Mouse (Mus musculus) midbrain, postnatal 0 days (tissue): ENCODE data around the gene Mfsd2b. TPM values are rescaled to one million over a fixed set of nuclear protein-coding genes. Genes with fewer than 3 reads are reported as not detected.

Experiments
- ATAC-seq: fragments of 200-750 bp; cut with Nextera tagmentation; 2 replicates; pipeline ENCODE4 v1.8.0; 2017; ENCODE audit warnings: moderate number of reproducible peaks, mild to moderate bottlenecking, moderate TSS enrichment, moderate library complexity; ENCODE audit not compliant: low FRiP score
- DNase-seq: peaks from one replicate; pipeline ENCODE4 v3.0.0-alpha.2; 2015; ENCODE audit warnings: low spot score
- H3K27ac ChIP-seq: fragments of 300-500 bp; sonication (generic); 2 replicates; pipeline ENCODE4 v1.5.1; 2014; ENCODE audit warnings: low read depth, mild to moderate bottlenecking, low read length, mixed read lengths
- H3K27me3 ChIP-seq: fragments of 300-500 bp; sonication (generic); 2 replicates; pipeline ENCODE4 v1.6.1; 2014; ENCODE audit warnings: low read length, control low read depth, mixed read lengths; ENCODE audit not compliant: insufficient read depth
- H3K36me3 ChIP-seq: fragments of 300-500 bp; sonication (generic); 2 replicates; pipeline ENCODE4 v1.6.1; 2014; ENCODE audit warnings: low read length, control low read depth, mixed read lengths; ENCODE audit not compliant: insufficient read depth
- H3K4me1 ChIP-seq: fragments of 300-500 bp; sonication (generic); 2 replicates; pipeline ENCODE4 v1.6.1; 2014; ENCODE audit warnings: mild to moderate bottlenecking, control low read depth, antibody characterized with exemption, low read length, mixed read lengths; ENCODE audit not compliant: insufficient read depth
- H3K4me2 ChIP-seq: fragments of 300-500 bp; sonication (generic); 2 replicates; pipeline ENCODE4 v1.6.1; 2014; ENCODE audit warnings: low read depth, mild to moderate bottlenecking, low read length, mixed read lengths; ENCODE audit not compliant: poor library complexity, severe bottlenecking
- H3K4me3 ChIP-seq: fragments of 300-500 bp; sonication (generic); 2 replicates; pipeline ENCODE4 v1.5.1; 2014; ENCODE audit warnings: low read depth, mild to moderate bottlenecking, low read length, moderate library complexity
- H3K9ac ChIP-seq: fragments of 300-500 bp; sonication (generic); replicated peaks from 2 replicates; pipeline ENCODE4 v1.6.1; 2014; ENCODE audit warnings: mild to moderate bottlenecking, low read length, moderate library complexity, mixed read lengths; ENCODE audit not compliant: poor library complexity, severe bottlenecking
- H3K9me3 ChIP-seq: fragments of 300-500 bp; sonication (generic); 2 replicates; pipeline ENCODE4 v1.6.1; 2016; ENCODE audit warnings: low read length, control low read depth
- CTCF ChIP-seq: IDR thresholded peaks from 2 replicates; pipeline ENCODE4 v1.5.1; 2016; ENCODE audit warnings: antibody characterized with exemption, mild to moderate bottlenecking
- WGBS: fragments of 180-500 bp; shearing (Covaris S2); extraction: QIAGEN DNeasy Blood & Tissue Kit; methylation state at CpG from one replicate; pipeline ENCODE4 v1.1.7; 2014; 5-methylcytosine and 5-hydroxymethylcytosine counted together
- polyA plus RNA-seq: library from polyadenylated mRNA; unstranded; fragments of >200 nt; fragmentation: Nextera tagmentation; extraction: Ambion mirVana; gene quantifications from 2 replicates; pipeline ENCODE4 v1.2.1, GENCODE M21; 2015
- total RNA-seq: library from RNA; depleted of rRNA; stranded (reverse); fragments of >200 nt; gene quantifications from 2 replicates; pipeline ENCODE4 v1.2.3, GENCODE M21; 2014

The Mfsd2b gene
- total and polyA plus RNA-seq, 2 experiments from 2014 or later, result 1.1 to 1.5 TPM

GRCm38 (mm10) chr12:4859241-4859914 is 14.8 kb downstream of the Mfsd2b start:
- ATAC-seq (no peak), DNase-seq (peak; percentile 20)
- Histone ChIP-seq H3K4me2 (no peak overlapping the region), H3K27ac (no peak overlapping the region), H3K4me3 (no peak overlapping the region), H3K36me3 (peaks cover 5% of the 10 kb centered on the region; the same call in 1 of the 2 replicates), H3K9ac (no peak overlapping the region), H3K27me3 (no peaks in the 10 kb centered on the region), H3K9me3 (no peaks in the 10 kb centered on the region), H3K4me1 (no peaks in the 10 kb centered on the region)
- TF ChIP-seq CTCF, result no peak
- WGBS, result 38% methylated on average over 11 of the region's 11 CpGs

- no peaks in the 10 kb centered on the region for H3K27me3 ChIP-seq
- peaks cover 5% of the 10 kb centered on the region; the same call in 1 of the 2 replicates for H3K36me3 ChIP-seq
- TF ChIP-seq CTCF, result peak; percentile 38
- no peak for ATAC-seq
- 98% methylated on average over 2 of the region's 2 CpGs for WGBS
- no peak overlapping the region for H3K4me3 ChIP-seq
- no peak overlapping the region for H3K27ac ChIP-seq
- no peak overlapping the region for H3K4me2 ChIP-seq
- H3K9ac ChIP-seq, result no peak overlapping the region
- H3K9me3 ChIP-seq, result no peaks in the 10 kb centered on the region
- no peaks in the 10 kb centered on the region for H3K4me1 ChIP-seq
- no peak for DNase-seq
Observed at GRCm38 (mm10) chr12:4856834-4857233, 17.3 kb downstream of the Mfsd2b start.

GRCm38 (mm10) chr12:4856160-4856559 is 18.0 kb downstream of the Mfsd2b start:
- Histone ChIP-seq H3K27ac (no peak overlapping the region), H3K36me3 (peaks cover 5% of the 10 kb centered on the region; the same call in 1 of the 2 replicates), H3K4me1 (no peaks in the 10 kb centered on the region), H3K4me2 (no peak overlapping the region), H3K9me3 (no peaks in the 10 kb centered on the region), H3K9ac (no peak overlapping the region), H3K4me3 (no peak overlapping the region), H3K27me3 (no peaks in the 10 kb centered on the region)
- peak; percentile 51 for TF ChIP-seq CTCF
- ATAC-seq, result no peak
- no peak for DNase-seq
- 97% methylated on average over 5 of the region's 5 CpGs for WGBS

GRCm38 (mm10) chr12:4843741-4844140 is 30.4 kb downstream of the Mfsd2b start:
- no peak for TF ChIP-seq CTCF
- ATAC-seq, result peak; percentile 32; the same call in 1 of the 2 replicates
- Histone ChIP-seq H3K27ac (no peak overlapping the region), H3K4me3 (peak overlapping the region; percentile 45), H3K4me1 (no peaks in the 10 kb centered on the region), H3K9ac (no peak overlapping the region; the same call in 1 of the 2 replicates), H3K36me3 (no peaks in the 10 kb centered on the region), H3K4me2 (peak overlapping the region; percentile 58), H3K9me3 (no peaks in the 10 kb centered on the region), H3K27me3 (no peaks in the 10 kb centered on the region)
- 2% methylated on average over 12 of the region's 12 CpGs for WGBS
- peak; percentile 47 for DNase-seq

GRCm38 (mm10) chr12:4842890-4843597 is 31.1 kb downstream of the Mfsd2b start, which contains the start of gene Wdcp:
Wdcp (plus strand) TSS chr12:4843303.
- Histone ChIP-seq H3K27ac (no peak within 1 kb of the TSS), H3K9ac (no peak within 1 kb of the TSS; the same call in 1 of the 2 replicates)
- WGBS, result under 1% methylated on average over 30 of the region's 30 CpGs

GRCm38 (mm10) chr12:4842456-4842855 is 31.7 kb downstream of the Mfsd2b start:
- WGBS, result 91% methylated on average over 8 of the region's 8 CpGs
- H3K9me3 ChIP-seq, result no peaks in the 10 kb centered on the region
- H3K27me3 ChIP-seq, result no peaks in the 10 kb centered on the region
- H3K4me1 ChIP-seq, result no peaks in the 10 kb centered on the region
- no peak overlapping the region for H3K4me2 ChIP-seq
- H3K36me3 ChIP-seq, result no peaks in the 10 kb centered on the region
- DNase-seq, result no peak
- no peak overlapping the region for H3K9ac ChIP-seq
- no peak for ATAC-seq
- TF ChIP-seq CTCF, result no peak
- no peak overlapping the region for H3K27ac ChIP-seq
- no peak overlapping the region for H3K4me3 ChIP-seq

More at GRCm38 (mm10) chr12:4842890-4843597, 31.1 kb downstream of the Mfsd2b start, which contains the start of gene Wdcp:
- ATAC-seq (peak; percentile 90), DNase-seq (peak; percentile 95)
- no peaks in the 10 kb centered on the region for H3K36me3 ChIP-seq
- no peaks in the 10 kb centered on the region for H3K9me3 ChIP-seq
- H3K4me1 ChIP-seq, result no peaks in the 10 kb centered on the region
- peak within 1 kb of the TSS; percentile 58 for H3K4me2 ChIP-seq
- TF ChIP-seq CTCF, result no peak
- H3K27me3 ChIP-seq, result no peaks in the 10 kb centered on the region
- peak within 1 kb of the TSS; percentile 45 for H3K4me3 ChIP-seq
